ENCODE assay signal across 12 mouse cellular contexts in the genomic region with DNA sequence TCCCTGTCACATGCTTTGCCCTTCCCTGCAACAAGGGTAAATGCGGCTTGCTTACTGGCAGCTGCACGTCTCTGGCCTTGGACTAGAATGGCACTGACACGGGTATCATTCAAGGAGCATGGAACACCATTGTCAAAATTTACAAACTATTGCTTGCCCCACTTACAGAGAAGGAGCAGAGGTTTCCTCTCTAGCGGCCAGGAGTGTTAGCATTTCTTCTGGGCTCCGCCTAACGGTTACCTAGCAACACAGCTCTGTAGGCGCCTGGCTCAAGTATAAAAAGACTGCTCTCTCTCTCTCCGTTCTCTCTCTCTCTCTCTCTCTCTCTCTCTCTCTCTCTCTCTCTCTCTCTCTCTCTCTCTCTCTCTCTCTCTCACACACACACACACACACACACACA. TPM values are rescaled to one million over a fixed set of nuclear protein-coding genes. Genes with fewer than 3 reads are reported as not detected.
A peak's percentile ranks its signal among the peaks of the same experiment; 100 is the strongest.
DNase-seq lines count a peak whose midpoint lies in the region; ATAC-seq and TF ChIP-seq lines count a peak whose summit lies in the region.
"Had no signal": no experiment of that assay in that cellular context is flagged by ENCODE, and none has a peak within 500 bp of the region (broad histone marks: within the 10 kb centered on the region; RNA-seq: fewer than 3 reads in every experiment).

No protein-coding gene starts in this region.

- no peak for TF ChIP-seq CTCF in midbrain, postnatal 0 days (IDR thresholded peaks at IDR 0.05)

- ATAC-seq in forebrain, embryonic 15.5 days (replicated peaks) = no peak
- ATAC-seq in midbrain, postnatal 0 days (ENCODE audit: low FRiP score) = no peak
- ATAC-seq: liver, postnatal 0 days had no signal

- H3K27ac ChIP-seq in heart, embryonic 10.5 days = no peak overlapping the region; the same call in 1 of the 2 replicates
- H3K27ac ChIP-seq in forebrain, embryonic 15.5 days (replicated peaks) = peak overlapping the region; percentile 51
- H3K27ac ChIP-seq in midbrain, postnatal 0 days (ENCODE audit: low read depth, low read length) = no peak overlapping the region

- H3K4me2 ChIP-seq in forebrain, embryonic 15.5 days (replicated peaks) = no peak overlapping the region
- H3K4me2 ChIP-seq in midbrain, postnatal 0 days (ENCODE audit: low read depth, low read length, poor library complexity, severe bottlenecking) = no peak overlapping the region; the same call in 1 of the 2 replicates

- peak overlapping the region; percentile 22; the same call in 1 of the 2 replicates for H3K4me3 ChIP-seq in heart, embryonic 10.5 days
- H3K4me3 ChIP-seq in forebrain, embryonic 15.5 days = no peak overlapping the region
- H3K4me3 ChIP-seq in midbrain, postnatal 0 days (ENCODE audit: low read depth, low read length) = no peak overlapping the region

- no peaks in the 10 kb centered on the region for H3K27me3 ChIP-seq in heart, embryonic 10.5 days (ENCODE audit: insufficient read depth, poor library complexity, severe bottlenecking)
- no peaks in the 10 kb centered on the region for H3K27me3 ChIP-seq in forebrain, embryonic 15.5 days
- no peaks in the 10 kb centered on the region for H3K27me3 ChIP-seq in midbrain, postnatal 0 days (ENCODE audit: insufficient read depth, low read length)

- H3K4me1 ChIP-seq in heart, embryonic 10.5 days = peaks cover 20% of the 10 kb centered on the region
- H3K4me1 ChIP-seq in forebrain, embryonic 15.5 days = peaks cover 16% of the 10 kb centered on the region
- no peaks in the 10 kb centered on the region for H3K4me1 ChIP-seq in midbrain, postnatal 0 days (ENCODE audit: insufficient read depth, low read length)

- H3K9ac ChIP-seq in forebrain, embryonic 15.5 days (replicated peaks) = no peak overlapping the region
- H3K9ac ChIP-seq in midbrain, postnatal 0 days (replicated peaks; ENCODE audit: low read length, poor library complexity, severe bottlenecking) = no peak overlapping the region
- H3K9ac ChIP-seq: liver, postnatal 0 days had no signal

- intact Hi-C loops in heart, postnatal 36 days (cut with DNase I) = loop anchor here (5.0 kb wide), 1 partner anchor 205 kb away; a partner anchor contains a TSS

- WGBS in heart, embryonic 10.5 days = 22% methylated on average over 8 of the region's 8 CpGs
- 10% methylated on average over 8 of the region's 8 CpGs for WGBS in forebrain, embryonic 15.5 days
- 9% methylated on average over 8 of the region's 8 CpGs for WGBS in midbrain, postnatal 0 days

- no peak for DNase-seq in heart, embryonic 10.5 days (ENCODE audit: low spot score)
- no peak for DNase-seq in heart, postnatal 36 days
- peak; percentile 55 for DNase-seq in right cerebral cortex, adult 18-20 months
- DNase-seq in right cerebral cortex, adult 2 months (ENCODE audit: low spot score in 2 of 2) = no peak
- DNase-seq in midbrain, postnatal 0 days (ENCODE audit: low spot score) = peak; percentile 73
- no peak for DNase-seq in layer of hippocampus, postnatal 36 days
- DNase-seq in cerebellum, postnatal 10 days = no peak
- DNase-seq: liver, postnatal 0 days had no signal

- H3K36me3 ChIP-seq in heart, embryonic 10.5 days = no peaks in the 10 kb centered on the region
- no peaks in the 10 kb centered on the region for H3K36me3 ChIP-seq in forebrain, embryonic 15.5 days
- no peaks in the 10 kb centered on the region for H3K36me3 ChIP-seq in midbrain, postnatal 0 days (ENCODE audit: insufficient read depth, low read length)
- H3K36me3 ChIP-seq: G1E had no signal

- no peaks in the 10 kb centered on the region for H3K9me3 ChIP-seq in heart, embryonic 10.5 days
- H3K9me3 ChIP-seq in forebrain, embryonic 15.5 days = no peaks in the 10 kb centered on the region
- no peaks in the 10 kb centered on the region for H3K9me3 ChIP-seq in midbrain, postnatal 0 days (ENCODE audit: low read length)
- H3K9me3 ChIP-seq: G1E had no signal

RNA-seq across cellular contexts. Expression of a gene that starts 3.5 kb away (rescaled TPM):
- polyA plus RNA-seq in heart, embryonic 10.5 days (2016; fragmentation: Nextera tagmentation; extraction: Ambion mirVana) = 8.0 and 9.6 TPM in 2 replicates
- 1 to 10 TPM; 6.8 to 8.0 TPM for total RNA-seq in heart, postnatal 36 days (2021)
- polyA plus RNA-seq in forebrain, embryonic 15.5 days (2015; fragmentation: Nextera tagmentation; extraction: Ambion mirVana) = 7.7 TPM in 2 replicates
- 8.3 and 11.6 TPM in 2 replicates for total RNA-seq in midbrain, postnatal 0 days (2014; rRNA removed)
- polyA plus RNA-seq in midbrain, postnatal 0 days (2015; fragmentation: Nextera tagmentation; extraction: Ambion mirVana) = 5.7 and 6.7 TPM in 2 replicates
- total RNA-seq in layer of hippocampus, postnatal 36 days (2021) = 1 to 10 TPM; 6.6 to 8.2 TPM

RNA-seq across cellular contexts. Expression of a gene that starts 8.9 kb away (rescaled TPM):
- 1.9 and 2.8 TPM in 2 replicates for polyA plus RNA-seq in heart, embryonic 10.5 days (2016; fragmentation: Nextera tagmentation; extraction: Ambion mirVana)
- 10 to 100 TPM; 17.3 to 20.0 TPM for total RNA-seq in heart, postnatal 36 days (2021)
- polyA plus RNA-seq in forebrain, embryonic 15.5 days (2015; fragmentation: Nextera tagmentation; extraction: Ambion mirVana) = 0.22 and 0.34 TPM in 2 replicates
- 2.1 and 2.2 TPM in 2 replicates for total RNA-seq in midbrain, postnatal 0 days (2014; rRNA removed)
- 0.79 and 1.2 TPM in 2 replicates for polyA plus RNA-seq in midbrain, postnatal 0 days (2015; fragmentation: Nextera tagmentation; extraction: Ambion mirVana)
- 10 to 100 TPM; 41.8 to 45.5 TPM for total RNA-seq in layer of hippocampus, postnatal 36 days (2021)
- polyA plus RNA-seq: G1E had no signal

RNA-seq across cellular contexts. Expression of a gene that starts 49.6 kb away (rescaled TPM):
- 0.09 and 0.36 TPM in 2 replicates for polyA plus RNA-seq in heart, embryonic 10.5 days (2016; fragmentation: Nextera tagmentation; extraction: Ambion mirVana)
- total RNA-seq in heart, postnatal 36 days (2021) = under 1 TPM; 0.35 to 0.50 TPM
- 0.05 and 0.11 TPM in 2 replicates for polyA plus RNA-seq in forebrain, embryonic 15.5 days (2015; fragmentation: Nextera tagmentation; extraction: Ambion mirVana)
- total RNA-seq in midbrain, postnatal 0 days (2014; rRNA removed) = not detected in 2 replicates
- 0.17 and 0.21 TPM in 2 replicates for polyA plus RNA-seq in midbrain, postnatal 0 days (2015; fragmentation: Nextera tagmentation; extraction: Ambion mirVana)
- total RNA-seq in layer of hippocampus, postnatal 36 days (2021) = not detected
- total RNA-seq: hematopoietic stem cell, adult 5-6 weeks; layer of hippocampus, postnatal 10 days had no signal
- polyA plus RNA-seq: liver, postnatal 0 days had no signal

Comparison
In these comparisons a context has a peak if more than half of its experiments do, and no peak if none do; other contexts are left out.
1. DNase-seq: peak in right cerebral cortex, adult 18-20 months (single experiment) and midbrain, postnatal 0 days (single experiment); none in heart, embryonic 10.5 days (single experiment), heart, postnatal 36 days (0 of 2), right cerebral cortex, adult 2 months (0 of 2), layer of hippocampus, postnatal 36 days (0 of 2) and cerebellum, postnatal 10 days (0 of 2).